Mouse (Mus musculus) lung, adult 18-20 months (tissue): ENCODE data around the gene Zfp12.
"Not testable (repeated sequence)": the region's sequence is repeated elsewhere in the genome, so short reads cannot be mapped to it uniquely, and the experiment has no call there.

ENCODE experiments used
- DNase-seq, 2 experiments: peaks; one replicate each; pipeline ENCODE4 v3.0.0; 2022; ENCODE audit warnings: mixed read lengths in 2 of 2

The Zfp12 gene

GRCm38 (mm10) chr5:143235028-143235693 lies at the start of gene Zfp12:
Gene Zfp12 (plus strand): TSS chr5:143235163.
- DNase-seq: peak; percentile 96

GRCm38 (mm10) chr5:143188014-143188413 lies 46.9 kb upstream of the Zfp12 start:
- not testable (repeated sequence) for DNase-seq

- no peak for DNase-seq
Observed at GRCm38 (mm10) chr5:143192806-143193205, 42.2 kb upstream of the Zfp12 start.

DNA sequence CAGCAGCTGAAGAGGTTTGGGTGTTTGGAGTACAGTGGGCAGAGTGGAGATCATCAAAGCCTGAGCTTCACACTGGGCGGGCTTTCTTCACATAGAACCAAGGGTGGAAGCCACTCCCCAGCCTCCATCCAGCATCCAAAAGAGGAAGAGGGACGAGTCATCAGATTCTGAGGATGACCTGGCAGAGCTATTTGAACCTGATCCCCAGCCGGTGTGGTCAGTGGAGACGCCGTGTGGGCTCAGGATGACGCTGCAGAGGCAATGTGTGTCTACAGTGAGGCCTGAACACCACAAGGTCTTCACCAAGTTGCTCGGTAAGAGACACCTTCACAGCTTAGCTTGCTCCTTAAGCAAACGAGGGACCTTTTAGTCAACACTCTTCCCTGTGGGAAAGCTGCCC lies 40.2 kb upstream of the Zfp12 start:
- not testable (repeated sequence) for DNase-seq

- DNase-seq: no peak
Observed at GRCm38 (mm10) chr5:143195166-143195565, 39.8 kb upstream of the Zfp12 start.

GRCm38 (mm10) chr5:143196506-143196905 lies 38.5 kb upstream of the Zfp12 start:
- DNase-seq: no peak

GRCm38 (mm10) chr5:143205015-143205414 lies 29.9 kb upstream of the Zfp12 start:
- DNase-seq: no peak

- DNase-seq: no peak
Observed at GRCm38 (mm10) chr5:143213832-143214231, 21.1 kb upstream of the Zfp12 start.

- DNase-seq: no peak
Observed at GRCm38 (mm10) chr5:143220996-143221395, 14.0 kb upstream of the Zfp12 start.

DNA sequence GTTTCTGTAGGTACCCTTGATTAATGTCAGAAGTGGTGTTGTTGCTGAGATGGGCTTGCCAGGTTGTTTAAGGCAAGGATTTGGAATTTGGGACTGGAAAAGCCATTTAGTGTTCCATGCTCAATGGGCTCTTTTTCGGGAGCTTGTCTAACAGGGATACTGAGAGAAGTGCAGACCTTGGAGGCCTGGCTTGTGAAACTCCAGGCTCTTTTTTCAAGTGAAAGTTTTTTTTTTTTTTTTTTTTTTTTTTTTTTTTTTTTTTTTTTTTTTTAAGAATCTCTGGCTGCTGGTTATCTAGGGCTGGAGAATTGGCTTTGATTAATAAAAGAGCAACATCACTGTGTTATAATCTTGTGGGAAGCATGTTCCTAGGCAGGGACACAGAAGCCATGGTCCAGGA lies 12.7 kb upstream of the Zfp12 start:
- DNase-seq: no peak

DNA sequence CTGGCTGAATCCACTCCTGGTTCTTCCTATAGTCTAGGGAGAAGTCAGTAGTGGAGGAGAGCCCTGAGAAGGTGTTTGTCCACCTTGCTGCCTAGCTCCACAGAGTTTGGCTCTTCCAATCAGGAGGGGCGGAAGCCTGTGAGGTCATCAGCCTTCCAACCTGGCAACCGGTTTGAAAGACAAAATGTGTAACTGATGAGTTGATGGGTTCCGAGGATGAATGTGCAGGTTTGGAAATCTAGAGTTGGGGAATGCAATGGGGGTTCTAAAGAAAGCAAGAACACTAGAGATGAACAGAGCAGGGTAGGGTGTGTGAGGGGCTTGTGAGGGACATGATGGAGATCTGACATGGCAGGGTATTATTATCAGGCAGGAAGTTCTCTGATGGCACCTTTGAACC lies 8.2 kb upstream of the Zfp12 start, which contains the start of gene Spdye4a:
Spdye4a (minus strand) TSS at position 101 of the 400 bp plus-strand sequence.
- DNase-seq: no peak

GRCm38 (mm10) chr5:143236036-143236435 lies 1.1 kb downstream of the Zfp12 start:
- no peak for DNase-seq

- DNase-seq: no peak
Observed at GRCm38 (mm10) chr5:143244926-143245325, 10.0 kb downstream of the Zfp12 start.

DNA sequence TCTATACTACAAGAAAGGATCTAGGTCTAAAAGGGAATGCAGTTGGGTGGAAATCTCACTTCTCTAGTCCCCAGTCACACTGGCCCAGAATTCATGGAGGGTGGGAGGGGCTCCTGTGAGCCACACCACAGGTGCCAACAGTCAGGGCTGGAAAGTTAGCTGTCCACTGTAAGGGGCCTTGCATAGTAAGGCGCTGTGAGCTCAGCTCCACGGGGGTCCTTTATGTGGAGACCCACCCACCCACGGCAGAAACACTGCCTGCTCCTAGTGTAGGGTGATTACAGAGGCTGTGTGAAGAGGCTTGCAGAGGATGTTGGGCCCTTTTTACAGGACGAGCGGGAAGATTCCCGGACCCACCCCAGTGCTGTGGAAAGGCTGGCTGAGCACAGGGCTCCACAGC lies 17.1 kb downstream of the Zfp12 start:
- DNase-seq: no peak

DNA sequence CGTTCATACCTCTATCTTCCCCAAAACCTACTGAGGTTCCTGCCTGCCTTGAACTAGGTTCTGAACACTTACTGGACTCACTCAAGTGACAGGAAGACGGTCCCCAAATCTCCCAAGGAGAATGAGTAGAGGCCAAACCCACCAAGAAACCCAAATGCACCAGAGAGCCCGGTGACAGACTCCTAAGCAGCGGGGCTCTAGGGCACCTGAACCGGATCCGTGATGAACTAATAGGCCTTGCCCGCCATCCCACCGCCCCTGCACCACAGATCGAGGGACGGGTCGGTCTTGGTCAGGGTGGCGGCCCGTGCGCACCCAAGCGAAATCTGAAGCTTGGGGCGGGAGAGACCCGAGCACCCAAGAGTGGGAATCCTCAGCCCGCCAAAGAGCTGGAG lies 17.8 kb downstream of the Zfp12 start:
- DNase-seq: no peak

DNA sequence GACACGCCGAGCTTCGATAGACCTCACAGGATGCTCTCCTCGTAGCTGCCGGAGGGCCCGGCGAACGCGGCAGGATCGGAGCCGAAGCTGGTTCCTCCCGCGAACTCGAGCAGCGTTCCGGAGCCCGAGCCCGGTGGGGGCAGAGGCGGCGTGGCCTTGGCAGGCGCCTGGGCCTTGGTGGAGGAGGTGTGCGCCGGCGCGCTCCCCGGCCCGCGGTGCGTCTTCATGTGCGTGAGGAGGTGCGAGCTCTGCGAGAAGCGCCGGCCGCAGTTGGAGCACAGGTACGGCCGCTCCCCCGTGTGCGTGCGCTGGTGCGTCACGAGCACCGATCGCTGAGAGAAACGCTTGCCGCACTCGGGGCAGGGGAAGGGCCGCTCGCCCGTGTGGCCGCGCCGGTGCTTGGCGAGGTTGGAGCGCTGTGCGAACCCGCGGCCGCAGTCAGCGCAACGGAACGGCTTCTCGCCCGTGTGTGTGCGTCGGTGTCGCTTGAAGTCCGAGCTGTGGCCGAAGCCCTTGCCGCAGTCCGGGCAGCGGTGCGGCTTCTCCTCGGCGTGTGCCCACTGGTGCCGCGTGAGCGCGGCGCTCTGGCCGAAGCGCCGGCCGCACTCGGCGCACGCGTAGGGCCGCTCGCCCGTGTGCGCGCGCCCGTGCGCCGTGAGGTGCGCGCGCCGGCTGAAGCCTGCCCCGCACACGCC lies 18.4 kb downstream of the Zfp12 start:
- no peak for DNase-seq

GRCm38 (mm10) chr5:143253881-143254486 lies 19.0 kb downstream of the Zfp12 start:
- no peak for DNase-seq

DNA sequence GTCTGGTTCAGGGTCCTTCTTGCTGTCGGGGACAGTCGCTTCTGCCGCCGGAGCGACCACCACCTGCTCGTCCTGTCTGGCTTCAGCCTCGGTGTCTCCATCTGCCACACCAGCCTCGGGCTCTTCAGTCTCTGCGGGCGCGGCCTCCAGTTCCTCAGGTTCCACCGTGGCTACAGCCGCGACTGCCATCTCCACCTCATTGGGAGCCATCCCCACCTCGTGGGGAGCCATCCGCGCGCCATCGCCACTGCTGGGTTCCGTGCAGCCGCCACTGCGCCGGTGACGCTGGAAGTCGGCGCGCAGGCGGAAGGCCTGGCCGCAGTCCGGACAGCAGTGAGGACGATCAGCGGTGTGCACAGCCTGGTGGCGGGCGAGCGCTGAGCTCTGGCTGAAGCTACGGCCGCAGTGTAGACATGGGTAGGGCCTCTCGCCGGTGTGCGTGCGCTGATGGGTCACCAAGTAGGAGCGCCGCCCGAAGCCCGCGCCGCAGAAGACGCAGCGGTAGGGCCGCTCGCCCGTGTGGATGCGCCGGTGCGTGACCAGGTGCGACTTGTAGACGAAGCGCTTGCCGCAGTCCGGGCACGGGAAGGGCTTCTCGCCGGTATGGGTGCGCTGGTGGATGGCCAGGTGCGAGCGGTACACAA lies 19.6 kb downstream of the Zfp12 start:
- no peak for DNase-seq

DNA sequence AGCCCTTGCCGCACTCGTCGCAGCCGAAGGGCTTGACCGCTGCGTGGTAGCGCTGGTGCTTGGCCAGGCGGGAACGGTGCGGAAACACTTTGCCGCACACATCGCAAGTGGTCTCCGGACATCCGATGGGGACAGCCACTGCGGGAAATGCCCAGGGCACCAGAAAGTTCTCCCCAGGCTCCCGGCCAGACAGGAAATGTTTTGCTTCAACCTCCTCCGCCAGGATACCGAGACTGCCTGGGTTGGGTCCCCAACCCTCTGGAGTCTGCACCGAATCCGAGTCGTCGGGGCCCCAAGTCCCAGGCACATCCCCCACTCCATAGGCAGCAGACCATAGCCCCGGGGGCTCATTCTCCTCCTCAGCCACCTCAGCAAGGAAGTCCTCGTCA lies 20.2 kb downstream of the Zfp12 start:
- DNase-seq: no peak

GRCm38 (mm10) chr5:143255802-143256201 lies 20.8 kb downstream of the Zfp12 start:
- DNase-seq: no peak

- DNase-seq: no peak
Observed at GRCm38 (mm10) chr5:143261636-143262035, 26.7 kb downstream of the Zfp12 start.

- DNase-seq: no peak
Observed at GRCm38 (mm10) chr5:143264689-143265088, 29.7 kb downstream of the Zfp12 start.

GRCm38 (mm10) chr5:143265409-143265808 lies 30.4 kb downstream of the Zfp12 start:
- no peak for DNase-seq

DNA sequence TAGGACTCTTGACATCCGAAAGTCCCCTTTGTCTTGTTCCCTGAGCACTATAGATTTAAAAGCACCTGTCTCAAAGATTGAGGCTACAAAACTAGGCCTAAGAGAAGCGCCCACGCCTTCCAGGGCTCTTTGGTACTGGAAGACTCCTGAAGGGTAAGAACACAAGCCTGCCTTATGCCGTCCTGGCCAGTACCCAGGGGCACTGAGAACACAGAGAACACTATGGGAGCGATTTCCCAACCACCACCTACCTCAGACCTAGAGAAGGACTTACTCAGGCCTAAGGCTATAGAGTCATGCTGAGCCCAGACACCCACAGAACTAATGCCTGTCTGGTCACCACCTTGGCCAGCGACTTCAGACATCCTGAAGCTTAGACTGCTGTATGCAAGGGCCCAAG lies 31.8 kb downstream of the Zfp12 start:
- no peak for DNase-seq
